Mouse (Mus musculus): Measurements from ENCODE around the gene Kat2a. TPM values are rescaled to one million over a fixed set of nuclear protein-coding genes. Genes with fewer than 3 reads are reported as not detected.

Gene Kat2a
- polyA plus RNA-seq (2012; rRNA removed) (70.8 and 78.1 TPM in 2 replicates), polyA plus RNA-seq (2014; fragmentation: Nextera tagmentation; extraction: Ambion mirVana) (55.8 and 57.4 TPM in 2 replicates)

DNA sequence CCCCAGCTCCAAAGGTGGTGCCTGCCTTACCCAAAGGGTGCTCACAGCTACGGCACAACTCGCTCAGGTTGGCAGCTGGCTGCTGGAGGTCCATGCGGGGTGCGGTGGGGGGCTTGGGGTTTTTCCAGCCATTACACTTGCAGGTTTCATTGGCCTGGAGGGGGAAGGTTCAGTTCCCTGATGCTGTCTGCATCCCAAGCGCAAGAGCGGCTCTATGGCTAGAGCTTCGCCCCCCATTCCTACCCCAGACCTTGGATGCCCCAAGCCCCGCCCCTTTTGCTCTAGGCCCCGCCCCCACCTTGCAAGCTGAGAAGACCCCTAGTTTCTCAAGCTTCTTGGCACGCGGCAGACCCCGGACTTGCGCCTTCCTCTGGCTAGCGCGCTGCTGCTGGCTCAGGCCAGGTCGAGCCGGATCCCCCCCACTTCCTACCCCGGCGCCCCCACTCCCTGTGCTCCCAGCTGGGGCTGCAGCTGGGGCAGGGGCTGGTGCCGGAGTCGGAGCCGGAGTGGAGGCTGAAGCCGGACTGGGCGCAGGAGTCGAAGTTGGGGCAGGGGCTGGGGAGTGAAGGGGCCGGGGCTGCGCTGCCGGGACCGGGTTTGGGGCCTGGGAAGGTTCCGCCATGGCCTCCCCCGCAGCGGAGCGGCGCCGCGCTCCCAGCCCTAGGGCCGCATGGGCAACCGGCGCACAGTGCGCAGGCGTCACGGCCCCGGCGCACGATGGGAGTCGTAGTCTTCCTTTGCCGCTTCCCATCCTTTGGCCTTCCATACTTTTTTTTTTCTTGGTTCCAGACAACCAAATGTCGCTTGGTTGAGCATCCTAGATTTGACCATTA, at the start of gene Kat2a:
Gene Kat2a, minus strand, starts transcription at position 683 of the 833 bp plus-strand sequence.
- WGBS: 2% methylated on average over 40 of the region's 48 CpGs
- peaks cover 23% of the 10 kb centered on the region for H3K4me1 ChIP-seq (ENCODE audit: control insufficient read depth, insufficient read depth, low read length)
- peak within 1 kb of the TSS; percentile 98 for H3K4me3 ChIP-seq (replicated peaks; ENCODE audit: low read length)
- peak within 1 kb of the TSS; percentile 59; the same call in 1 of the 2 replicates for H3K27ac ChIP-seq (replicated peaks; ENCODE audit: low read depth, low read length)
- ATAC-seq (ENCODE audit: low FRiP score, low read depth) (peak; percentile 92), DNase-seq (ENCODE audit: low spot score) (peak; percentile 93)
- no peaks in the 10 kb centered on the region for H3K9me3 ChIP-seq (ENCODE audit: control insufficient read depth, low read length)
- peak within 1 kb of the TSS; percentile 72 for H3K4me2 ChIP-seq (replicated peaks; ENCODE audit: low read depth, low read length, severe bottlenecking)
- TF ChIP-seq POLR2A (IDR thresholded peaks at IDR 0.05; ENCODE audit: borderline replicate concordance, extremely low read depth, insufficient read depth, insufficient read length): peak; percentile 81; the same call in 1 of the 2 replicates
- peaks cover 56% of the 10 kb centered on the region for H3K36me3 ChIP-seq (ENCODE audit: control insufficient read depth, insufficient read depth, low read length)
- H3K9ac ChIP-seq (ENCODE audit: low read depth, low read length, severe bottlenecking): peak within 1 kb of the TSS; percentile 94
- no peaks in the 10 kb centered on the region for H3K27me3 ChIP-seq (ENCODE audit: control insufficient read depth, insufficient read depth, low read length)

DNA sequence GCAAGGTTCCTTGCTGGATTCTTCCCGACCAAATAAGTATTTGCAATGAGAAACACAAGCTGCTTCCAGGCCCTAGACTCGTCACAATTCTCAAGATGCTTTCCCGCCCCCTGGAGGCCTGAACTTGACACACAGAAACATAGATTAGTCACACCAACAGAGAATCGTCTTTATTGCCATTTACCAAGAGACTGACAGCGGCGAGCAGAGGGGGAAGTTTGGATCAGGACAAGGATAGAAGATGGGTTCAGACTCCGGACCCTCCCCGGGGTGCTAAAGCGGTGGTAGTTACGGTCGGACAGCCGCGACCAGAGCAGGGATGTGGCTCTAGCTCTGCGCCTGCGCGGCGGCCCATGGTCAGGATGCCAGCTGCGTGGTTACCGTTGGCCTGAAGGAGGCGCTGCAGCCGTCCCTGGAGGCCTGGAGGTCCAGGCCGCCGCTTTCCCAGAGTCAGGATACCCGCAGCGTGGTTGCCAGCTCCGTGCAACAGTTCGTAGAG, 49.3 kb upstream of the Kat2a start:
- peak overlapping the region; percentile 47 for H3K4me2 ChIP-seq (replicated peaks; ENCODE audit: low read depth, low read length, severe bottlenecking)
- no peak for ATAC-seq (ENCODE audit: low FRiP score, low read depth)
- WGBS: 1% methylated on average over 26 of the region's 27 CpGs
- H3K36me3 ChIP-seq (ENCODE audit: control insufficient read depth, insufficient read depth, low read length): no peaks in the 10 kb centered on the region
- H3K9ac ChIP-seq (ENCODE audit: low read depth, low read length, severe bottlenecking): peak overlapping the region; percentile 29; the same call in 1 of the 2 replicates
- peak; percentile 47 for DNase-seq (ENCODE audit: low spot score)
- H3K9me3 ChIP-seq (ENCODE audit: control insufficient read depth, low read length): no peaks in the 10 kb centered on the region
- H3K27me3 ChIP-seq (ENCODE audit: control insufficient read depth, insufficient read depth, low read length): peaks cover 42% of the 10 kb centered on the region
- no peaks in the 10 kb centered on the region for H3K4me1 ChIP-seq (ENCODE audit: control insufficient read depth, insufficient read depth, low read length)
- H3K4me3 ChIP-seq (replicated peaks; ENCODE audit: low read length): peak overlapping the region; percentile 27
- H3K27ac ChIP-seq (replicated peaks; ENCODE audit: low read depth, low read length): no peak overlapping the region
- no peak for TF ChIP-seq POLR2A (IDR thresholded peaks at IDR 0.05; ENCODE audit: borderline replicate concordance, extremely low read depth, insufficient read depth, insufficient read length)

DNA sequence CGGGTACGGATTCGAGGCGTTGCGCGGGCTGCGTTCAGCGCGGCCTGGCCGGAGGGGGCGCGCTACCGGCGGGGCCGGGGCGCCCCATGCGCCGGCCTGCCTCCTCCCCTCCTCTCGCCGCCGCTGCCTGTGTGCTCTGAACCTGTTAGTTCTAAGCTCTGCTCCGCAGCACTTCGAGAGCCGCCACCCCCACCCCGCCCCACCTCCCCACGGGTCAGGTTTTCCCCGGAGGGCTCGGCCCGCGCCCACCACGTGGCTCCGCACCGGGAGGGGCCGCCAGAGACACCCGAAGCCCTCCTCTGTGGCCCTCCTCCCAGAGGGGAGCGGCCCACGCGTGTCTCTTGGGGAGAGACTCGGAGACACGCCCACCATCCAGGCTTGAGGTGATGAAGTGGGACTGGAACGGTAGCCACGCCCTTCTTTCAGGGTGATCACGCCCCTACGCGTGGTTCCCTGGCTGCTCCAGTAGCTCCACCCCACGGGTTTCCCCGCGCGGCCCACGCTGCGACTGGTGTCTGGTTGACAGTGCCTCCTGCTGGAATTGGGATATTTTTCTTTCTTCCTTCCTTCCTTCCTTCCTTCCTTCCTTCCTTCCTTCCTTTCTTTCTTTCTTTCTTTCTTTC, 47.5 kb upstream of the Kat2a start, which contains the start of gene Kcnh4:
Gene Kcnh4, minus strand, starts transcription at position 332 of the 623 bp plus-strand sequence.
- no peaks in the 10 kb centered on the region for H3K36me3 ChIP-seq (ENCODE audit: control insufficient read depth, insufficient read depth, low read length)
- peaks cover 42% of the 10 kb centered on the region for H3K27me3 ChIP-seq (ENCODE audit: control insufficient read depth, insufficient read depth, low read length)
- H3K4me2 ChIP-seq (replicated peaks; ENCODE audit: low read depth, low read length, severe bottlenecking): peak within 1 kb of the TSS; percentile 35
- peak; percentile 49 for DNase-seq (ENCODE audit: low spot score)
- no peak for TF ChIP-seq POLR2A (IDR thresholded peaks at IDR 0.05; ENCODE audit: borderline replicate concordance, extremely low read depth, insufficient read depth, insufficient read length)
- H3K4me1 ChIP-seq (ENCODE audit: control insufficient read depth, insufficient read depth, low read length): no peaks in the 10 kb centered on the region
- ATAC-seq (ENCODE audit: low FRiP score, low read depth): no peak
- no peak within 1 kb of the TSS for H3K9ac ChIP-seq (ENCODE audit: low read depth, low read length, severe bottlenecking)
- WGBS: 5% methylated on average over 29 of the region's 51 CpGs
- H3K9me3 ChIP-seq (ENCODE audit: control insufficient read depth, low read length): no peaks in the 10 kb centered on the region
- peak within 1 kb of the TSS; percentile 17 for H3K4me3 ChIP-seq (replicated peaks; ENCODE audit: low read length)
- H3K27ac ChIP-seq (replicated peaks; ENCODE audit: low read depth, low read length): no peak within 1 kb of the TSS

DNA sequence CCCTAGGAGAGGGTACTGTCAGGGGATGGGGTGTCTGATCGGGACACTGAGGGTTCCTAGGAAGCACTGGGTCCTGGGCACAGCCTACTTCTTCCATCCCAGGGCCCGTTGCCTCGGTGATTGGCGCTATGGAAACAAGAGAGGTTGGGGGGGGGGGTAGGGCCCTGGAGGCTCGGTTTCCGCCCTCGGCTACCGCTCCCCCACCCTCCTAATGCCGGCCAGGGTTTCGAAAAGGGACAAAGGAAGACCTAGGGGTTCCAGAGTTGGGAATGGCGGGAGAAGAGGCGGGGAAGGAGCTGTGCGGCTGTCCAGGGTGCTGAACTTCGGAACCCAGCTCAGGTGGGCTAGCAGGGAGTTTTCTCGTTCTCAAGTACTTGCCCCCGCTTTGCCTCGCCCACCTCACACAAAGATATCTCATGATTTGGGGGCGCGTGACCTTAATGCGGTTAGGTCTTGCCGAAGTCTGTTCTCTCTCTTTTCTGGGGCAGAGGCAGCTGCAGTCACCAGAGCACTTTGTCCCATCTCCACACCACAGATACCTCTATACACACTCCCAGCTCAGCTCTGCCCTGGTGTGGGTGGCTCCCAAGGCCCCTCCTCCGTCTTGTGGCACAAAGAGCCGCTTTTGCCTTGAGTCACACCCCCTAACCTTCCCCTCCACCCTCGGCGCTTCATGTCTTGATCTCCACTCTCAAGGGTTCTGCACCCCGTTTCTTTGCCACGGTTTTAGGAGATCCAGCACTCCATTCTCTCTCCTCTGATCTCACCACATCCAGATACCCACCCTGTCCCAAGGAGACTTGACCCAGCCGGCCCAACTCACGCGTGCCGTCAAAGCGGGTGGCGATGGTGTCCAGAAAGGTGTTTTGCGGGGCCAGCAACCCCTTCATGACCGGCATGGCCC, 46.7 kb upstream of the Kat2a start:
- H3K9me3 ChIP-seq (ENCODE audit: control insufficient read depth, low read length): no peaks in the 10 kb centered on the region
- 3% methylated on average over 35 of the region's 35 CpGs for WGBS
- no peaks in the 10 kb centered on the region for H3K4me1 ChIP-seq (ENCODE audit: control insufficient read depth, insufficient read depth, low read length)
- no peak overlapping the region for H3K27ac ChIP-seq (replicated peaks; ENCODE audit: low read depth, low read length)
- DNase-seq (ENCODE audit: low spot score) (peak; percentile 58), ATAC-seq (ENCODE audit: low FRiP score, low read depth) (no peak)
- no peak for TF ChIP-seq POLR2A (IDR thresholded peaks at IDR 0.05; ENCODE audit: borderline replicate concordance, extremely low read depth, insufficient read depth, insufficient read length)
- H3K9ac ChIP-seq (ENCODE audit: low read depth, low read length, severe bottlenecking): no peak overlapping the region
- no peaks in the 10 kb centered on the region for H3K36me3 ChIP-seq (ENCODE audit: control insufficient read depth, insufficient read depth, low read length)
- peaks cover 42% of the 10 kb centered on the region for H3K27me3 ChIP-seq (ENCODE audit: control insufficient read depth, insufficient read depth, low read length)
- H3K4me3 ChIP-seq (replicated peaks; ENCODE audit: low read length): peak overlapping the region; percentile 17; the same call in 1 of the 2 replicates
- H3K4me2 ChIP-seq (replicated peaks; ENCODE audit: low read depth, low read length, severe bottlenecking): peak overlapping the region; percentile 35

Measured in limb, embryonic 14.5 days (tissue).